Mouse (Mus musculus) neural tube, embryonic 15.5 days (tissue): ENCODE results near the gene Zfyve27. TPM values are rescaled to one million over a fixed set of nuclear protein-coding genes. Genes with fewer than 3 reads are reported as not detected.
A peak's percentile ranks its signal among the peaks of the same experiment; 100 is the strongest.

ENCODE experiments used
- ATAC-seq: fragments of 200-750 bp; cut with Nextera tagmentation; 2 replicates; pipeline ENCODE4 v1.8.0; 2017; ENCODE audit warnings: mild to moderate bottlenecking, moderate TSS enrichment, moderate library complexity; ENCODE audit not compliant: low FRiP score
- H3K27ac ChIP-seq: fragments of 300-500 bp; sonication (generic); replicated peaks from 2 replicates; pipeline ENCODE4 v1.5.1; 2015; ENCODE audit warnings: mild to moderate bottlenecking, inconsistent platforms
- H3K27me3 ChIP-seq: fragments of 300-500 bp; sonication (generic); replicated peaks from 2 replicates; pipeline ENCODE4 v1.6.1; 2015; ENCODE audit warnings: inconsistent platforms
- H3K36me3 ChIP-seq: fragments of 300-500 bp; sonication (generic); 2 replicates; pipeline ENCODE4 v1.6.1; 2015; ENCODE audit warnings: inconsistent platforms
- H3K4me1 ChIP-seq: fragments of 300-500 bp; sonication (generic); 2 replicates; pipeline ENCODE4 v1.6.1; 2015; ENCODE audit warnings: inconsistent platforms
- H3K4me2 ChIP-seq: fragments of 300-500 bp; sonication (generic); 2 replicates; pipeline ENCODE4 v1.6.1; 2015; ENCODE audit warnings: inconsistent platforms, mild to moderate bottlenecking, moderate library complexity
- H3K4me3 ChIP-seq: fragments of 300-500 bp; sonication (generic); replicated peaks from 2 replicates; pipeline ENCODE4 v1.5.1; 2015; ENCODE audit warnings: mild to moderate bottlenecking, inconsistent platforms
- H3K9ac ChIP-seq: fragments of 300-500 bp; sonication (generic); replicated peaks from 2 replicates; pipeline ENCODE4 v1.6.1; 2015; ENCODE audit warnings: mild to moderate bottlenecking, inconsistent platforms
- H3K9me3 ChIP-seq: fragments of 300-500 bp; sonication (generic); replicated peaks from 2 replicates; pipeline ENCODE4 v1.6.1; 2016; ENCODE audit warnings: inconsistent platforms
- WGBS: fragments of 180-500 bp; shearing (Covaris S2); methylation state at CpG from one replicate; pipeline ENCODE4 v1.1.7; 2015; ENCODE audit warnings: mixed read lengths; 5-methylcytosine and 5-hydroxymethylcytosine counted together
- polyA plus RNA-seq: library from polyadenylated mRNA; unstranded; fragments of >200 nt; fragmentation: Nextera tagmentation; extraction: Ambion mirVana; gene quantifications from 2 replicates; pipeline ENCODE4 v1.2.1, GENCODE M21; 2015

The Zfyve27 gene
- polyA plus RNA-seq, 1 experiment from 2014 or later = 62.6 TPM

DNA sequence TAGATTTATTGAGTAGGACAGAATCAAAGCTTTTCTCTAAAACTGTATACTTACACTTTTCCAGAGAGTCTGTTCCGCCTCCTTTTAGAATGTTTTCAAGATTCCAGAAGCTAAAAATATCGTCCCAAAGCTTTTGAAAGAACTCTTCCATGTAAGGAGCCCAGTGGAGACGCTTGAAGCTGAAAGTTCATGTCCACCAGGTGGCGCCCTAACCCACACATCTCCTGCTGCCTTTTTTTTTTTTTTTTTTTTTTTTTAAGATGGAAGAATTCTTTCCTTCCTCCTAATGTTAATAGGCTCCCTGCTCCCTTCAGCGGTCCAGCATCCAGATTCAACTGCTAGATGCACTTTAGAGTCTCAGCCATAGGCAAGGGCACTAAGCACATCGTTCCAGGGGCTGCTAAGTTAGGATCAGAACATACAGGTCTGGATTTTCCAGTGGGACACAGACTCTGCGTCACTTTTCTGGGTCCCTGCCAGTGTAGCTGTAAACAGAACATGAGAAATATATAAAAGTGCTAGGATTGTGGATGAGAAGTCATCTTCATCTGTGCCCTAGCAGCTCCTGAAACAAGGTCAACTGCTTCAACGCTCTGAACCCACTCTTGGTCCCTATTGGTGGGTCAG is 19.1 kb upstream of the Zfyve27 start:
- ATAC-seq = no peak
- peaks cover 20% of the 10 kb centered on the region for H3K27me3 ChIP-seq
- no peak overlapping the region for H3K9ac ChIP-seq
- WGBS = 28% methylated on average over 8 of the region's 8 CpGs
- H3K36me3 ChIP-seq = no peaks in the 10 kb centered on the region
- H3K4me1 ChIP-seq = peaks cover 24% of the 10 kb centered on the region
- H3K4me3 ChIP-seq = no peak overlapping the region
- H3K9me3 ChIP-seq = no peaks in the 10 kb centered on the region
- no peak overlapping the region for H3K4me2 ChIP-seq
- no peak overlapping the region for H3K27ac ChIP-seq

DNA sequence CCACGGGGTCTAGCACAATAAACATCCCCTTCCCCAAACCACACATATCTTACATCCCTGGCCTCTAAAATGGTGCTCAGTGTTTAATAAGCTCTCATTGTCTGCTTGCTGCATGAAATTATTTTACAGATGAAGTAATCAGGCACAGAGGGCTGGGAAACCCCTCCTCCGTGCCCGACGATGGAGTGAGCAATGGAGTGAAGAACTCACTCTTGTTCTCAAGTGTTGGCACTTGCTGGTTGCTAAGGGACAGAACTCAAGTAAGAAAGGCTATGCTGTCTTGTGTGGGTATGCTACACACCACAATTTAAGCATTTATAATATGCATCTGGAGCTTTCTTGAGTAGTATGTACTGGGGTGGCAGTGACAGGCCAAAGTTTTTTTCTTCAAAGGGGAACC is 18.5 kb upstream of the Zfyve27 start:
- 64% methylated on average over 4 of the region's 4 CpGs for WGBS
- ATAC-seq = no peak
- Histone ChIP-seq H3K4me3 (no peak overlapping the region), H3K9ac (no peak overlapping the region), H3K4me1 (peaks cover 27% of the 10 kb centered on the region), H3K4me2 (no peak overlapping the region), H3K36me3 (no peaks in the 10 kb centered on the region), H3K27me3 (peaks cover 20% of the 10 kb centered on the region), H3K9me3 (no peaks in the 10 kb centered on the region), H3K27ac (no peak overlapping the region)

DNA sequence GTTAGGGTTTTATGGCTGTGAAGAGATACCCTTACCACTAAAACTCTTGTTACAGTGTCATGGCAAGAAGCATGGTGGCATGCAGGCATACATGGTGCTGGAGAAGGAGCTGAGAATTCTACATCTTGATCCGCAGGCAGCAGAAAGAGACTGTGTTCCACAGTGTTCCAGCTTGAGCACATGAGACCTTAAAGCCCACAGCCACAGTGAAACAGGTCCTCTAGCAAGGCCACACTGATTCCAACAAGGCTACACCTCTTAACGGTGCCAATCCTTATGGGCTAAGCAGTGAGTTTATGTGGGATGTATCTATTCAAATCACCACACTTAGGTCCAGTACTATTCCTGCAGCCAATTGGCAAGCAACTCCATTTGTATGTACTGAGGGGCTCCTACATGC is 18.0 kb upstream of the Zfyve27 start:
- no peak overlapping the region for H3K9ac ChIP-seq
- ATAC-seq = no peak
- peaks cover 31% of the 10 kb centered on the region for H3K4me1 ChIP-seq
- no peaks in the 10 kb centered on the region for H3K9me3 ChIP-seq
- no peaks in the 10 kb centered on the region for H3K36me3 ChIP-seq
- H3K4me2 ChIP-seq = no peak overlapping the region
- H3K4me3 ChIP-seq = no peak overlapping the region
- H3K27ac ChIP-seq = no peak overlapping the region
- WGBS = 94% methylated on average over 2 of the region's 2 CpGs
- peaks cover 20% of the 10 kb centered on the region for H3K27me3 ChIP-seq

DNA sequence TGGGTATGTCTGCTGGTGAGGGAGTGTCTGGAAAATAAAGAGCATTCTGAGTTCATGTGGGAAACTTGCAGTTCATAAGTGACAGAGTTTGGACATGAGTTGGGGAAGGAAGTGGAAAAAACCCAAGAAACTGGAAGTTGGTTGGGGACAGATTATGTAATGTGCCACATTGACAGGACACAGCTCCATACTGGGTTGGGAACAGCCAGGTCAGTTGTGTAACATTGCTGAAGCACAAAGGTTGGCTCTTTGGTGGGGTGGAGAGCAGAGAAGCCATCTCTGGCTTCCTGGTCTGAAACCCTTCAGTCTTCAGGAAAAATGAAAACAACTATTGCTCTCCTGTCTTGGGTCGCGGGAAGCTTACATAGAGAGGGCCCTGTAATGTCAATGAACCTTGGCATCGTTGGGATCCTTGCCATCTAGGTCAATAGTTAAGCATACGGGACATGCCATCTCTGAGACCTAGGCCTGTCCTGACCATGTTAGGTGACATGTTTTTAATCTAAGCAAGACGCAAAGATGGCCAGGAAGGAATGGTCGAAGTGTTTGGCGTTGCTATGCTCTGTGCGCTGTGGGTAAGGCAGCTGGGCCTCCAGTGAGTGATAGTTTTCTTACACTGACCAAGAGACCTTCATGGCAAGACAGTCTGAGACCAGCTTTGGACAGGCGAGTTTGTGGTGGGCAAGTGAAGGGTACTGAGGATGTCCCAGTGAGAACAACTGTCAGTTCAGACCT is 17.3 kb upstream of the Zfyve27 start:
- Histone ChIP-seq H3K27ac (no peak overlapping the region), H3K4me1 (peaks cover 36% of the 10 kb centered on the region)

DNA sequence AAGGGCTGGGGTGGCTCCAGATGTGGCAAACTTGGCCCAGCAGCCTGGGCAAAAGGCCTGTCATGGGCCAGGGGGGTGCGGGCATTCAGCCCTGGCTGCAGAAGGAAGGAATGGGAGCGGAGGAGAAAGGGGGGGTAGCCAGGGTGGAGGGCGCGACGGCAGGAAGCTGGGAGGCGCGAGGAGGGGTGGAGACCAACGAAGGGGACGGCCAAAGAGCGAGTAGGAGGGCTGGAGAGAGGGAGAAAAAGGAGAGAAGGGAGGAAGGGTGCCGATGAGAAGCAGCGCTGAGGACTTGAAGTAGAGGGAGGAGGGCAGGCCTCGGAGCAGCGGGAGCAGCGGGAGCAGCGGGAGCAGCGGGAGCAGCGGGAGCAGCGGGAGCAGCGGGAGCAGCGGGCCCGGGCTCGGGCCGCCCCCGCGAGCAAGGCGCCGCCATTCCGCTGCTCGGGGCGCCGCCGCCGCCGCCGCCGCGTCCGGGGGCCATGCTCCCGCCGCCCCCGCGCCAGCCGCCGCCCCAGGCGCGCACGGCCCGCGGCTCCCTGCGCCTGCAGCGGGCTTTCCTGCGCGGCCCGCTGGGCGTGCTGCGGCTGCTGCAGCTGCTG is 16.5 kb upstream of the Zfyve27 start, which contains the start of gene Marveld1:
Gene Marveld1 (plus strand): TSS at position 231 of the 599 bp plus-strand sequence.
- Histone ChIP-seq H3K36me3 (no peaks in the 10 kb centered on the region; the same call in 1 of the 2 replicates), H3K4me1 (peaks cover 38% of the 10 kb centered on the region), H3K9ac (peak within 1 kb of the TSS; percentile 73), H3K27me3 (peaks cover 20% of the 10 kb centered on the region), H3K9me3 (no peaks in the 10 kb centered on the region), H3K4me2 (peak within 1 kb of the TSS; percentile 84), H3K4me3 (peak within 1 kb of the TSS; percentile 58), H3K27ac (peak within 1 kb of the TSS; percentile 73)
- under 1% methylated on average over 28 of the region's 57 CpGs for WGBS
- ATAC-seq = peak; percentile 51

More for the DNA sequence above, 17.3 kb upstream of the Zfyve27 start:
- H3K4me2 ChIP-seq = peak overlapping the region; percentile 84; the same call in 1 of the 2 replicates
- H3K36me3 ChIP-seq = no peaks in the 10 kb centered on the region; the same call in 1 of the 2 replicates
- H3K9me3 ChIP-seq = no peaks in the 10 kb centered on the region
- 91% methylated on average over 9 of the region's 9 CpGs for WGBS
- H3K4me3 ChIP-seq = no peak overlapping the region
- 0 out of 2 replicates have a peak, but pooled peaks have one; percentile 4 for ATAC-seq
- peaks cover 20% of the 10 kb centered on the region for H3K27me3 ChIP-seq
- no peak overlapping the region for H3K9ac ChIP-seq

DNA sequence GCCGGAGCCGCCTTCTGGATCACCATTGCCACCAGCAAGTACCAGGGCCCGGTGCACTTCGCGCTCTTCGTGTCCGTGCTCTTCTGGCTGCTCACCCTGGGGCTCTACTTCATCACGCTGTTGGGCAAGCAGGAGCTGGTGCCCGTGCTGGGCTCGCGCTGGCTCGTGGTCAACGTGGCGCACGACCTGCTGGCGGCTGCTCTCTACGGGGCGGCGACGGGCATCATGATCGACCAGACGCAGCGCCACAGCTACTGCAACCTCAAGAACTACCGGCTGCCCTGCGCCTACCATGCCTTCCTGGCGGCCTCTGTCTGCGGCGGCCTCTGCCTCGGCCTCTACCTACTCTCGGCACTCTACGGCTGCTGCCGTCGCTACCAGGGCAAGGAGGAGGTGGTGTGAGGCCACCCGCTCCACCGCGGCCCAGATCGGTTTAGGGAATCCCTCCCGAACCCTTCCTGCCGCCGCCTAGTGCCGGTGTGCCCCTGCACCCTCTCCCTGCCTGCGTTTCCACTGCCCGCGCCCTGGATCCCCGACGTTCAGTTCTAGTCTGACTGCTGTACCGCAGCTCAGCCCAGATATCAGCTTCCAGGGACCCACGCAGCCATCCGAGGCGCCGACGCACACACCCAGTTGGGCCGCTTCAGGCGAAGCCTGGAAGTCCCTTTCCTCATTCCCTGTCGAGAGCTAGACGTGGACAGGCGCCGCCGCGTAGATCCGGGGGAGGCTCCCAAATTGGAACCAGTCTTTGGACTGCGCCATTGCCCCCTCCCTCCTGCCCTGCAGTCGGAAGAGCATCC is 15.8 kb upstream of the Zfyve27 start:
- WGBS = 1% methylated on average over 63 of the region's 63 CpGs
- peak overlapping the region; percentile 84 for H3K4me2 ChIP-seq

DNA sequence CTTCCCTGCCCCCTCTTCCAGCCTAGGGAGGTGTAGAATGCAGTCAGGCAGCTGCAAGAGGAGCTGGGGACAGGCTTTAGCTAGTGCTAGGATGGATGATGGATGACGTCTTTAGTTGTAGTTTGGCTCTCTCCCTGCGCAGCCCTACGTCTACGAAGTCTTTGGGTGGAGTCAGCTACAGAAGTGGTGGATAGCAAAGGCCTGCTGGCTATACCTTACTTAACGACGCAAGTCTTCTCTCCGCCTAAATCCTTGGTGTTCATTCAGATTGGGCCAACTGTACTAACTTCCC is 15.2 kb upstream of the Zfyve27 start:
- H3K4me1 ChIP-seq = peaks cover 38% of the 10 kb centered on the region
- peak overlapping the region; percentile 84 for H3K4me2 ChIP-seq
- H3K36me3 ChIP-seq = no peaks in the 10 kb centered on the region; the same call in 1 of the 2 replicates
- peak overlapping the region; percentile 73 for H3K9ac ChIP-seq
- ATAC-seq = peak; percentile 33; the same call in 1 of the 2 replicates
- 23% methylated on average over 7 of the region's 7 CpGs for WGBS
- H3K27ac ChIP-seq = peak overlapping the region; percentile 73
- H3K9me3 ChIP-seq = no peaks in the 10 kb centered on the region
- H3K27me3 ChIP-seq = peaks cover 20% of the 10 kb centered on the region
- peak overlapping the region; percentile 58 for H3K4me3 ChIP-seq

More for the DNA sequence above, 15.8 kb upstream of the Zfyve27 start:
- Histone ChIP-seq H3K4me1 (peaks cover 38% of the 10 kb centered on the region), H3K9me3 (no peaks in the 10 kb centered on the region), H3K27me3 (peaks cover 20% of the 10 kb centered on the region), H3K4me3 (peak overlapping the region; percentile 58), H3K27ac (peak overlapping the region; percentile 73), H3K9ac (peak overlapping the region; percentile 73), H3K36me3 (no peaks in the 10 kb centered on the region; the same call in 1 of the 2 replicates)
- peak; percentile 52 for ATAC-seq

DNA sequence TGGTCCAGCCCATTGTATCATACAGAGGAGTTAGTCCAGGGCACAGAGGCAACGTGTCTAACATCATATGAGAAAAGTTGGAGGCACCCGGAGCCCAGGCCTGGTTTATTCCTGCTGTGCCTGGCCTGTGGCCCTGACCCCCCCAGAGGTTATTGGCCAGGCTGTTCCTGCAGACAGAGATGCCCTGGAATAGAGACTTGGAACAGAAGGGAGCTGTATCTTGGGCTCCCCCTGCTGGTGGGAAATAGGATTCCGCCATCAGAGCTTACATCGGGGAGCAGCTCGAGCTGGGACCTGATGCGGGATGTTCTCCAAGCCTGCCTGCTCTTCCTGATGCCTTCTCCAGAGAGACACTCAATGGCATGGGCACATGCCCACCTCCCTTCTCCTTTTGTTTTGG is 11.8 kb upstream of the Zfyve27 start:
- Histone ChIP-seq H3K9me3 (no peaks in the 10 kb centered on the region), H3K27me3 (peaks cover 11% of the 10 kb centered on the region), H3K9ac (no peak overlapping the region), H3K36me3 (no peaks in the 10 kb centered on the region; the same call in 1 of the 2 replicates), H3K4me3 (no peak overlapping the region), H3K4me1 (peaks cover 37% of the 10 kb centered on the region), H3K4me2 (no peak overlapping the region), H3K27ac (no peak overlapping the region)
- no peak for ATAC-seq
- 5% methylated on average over 6 of the region's 6 CpGs for WGBS

DNA sequence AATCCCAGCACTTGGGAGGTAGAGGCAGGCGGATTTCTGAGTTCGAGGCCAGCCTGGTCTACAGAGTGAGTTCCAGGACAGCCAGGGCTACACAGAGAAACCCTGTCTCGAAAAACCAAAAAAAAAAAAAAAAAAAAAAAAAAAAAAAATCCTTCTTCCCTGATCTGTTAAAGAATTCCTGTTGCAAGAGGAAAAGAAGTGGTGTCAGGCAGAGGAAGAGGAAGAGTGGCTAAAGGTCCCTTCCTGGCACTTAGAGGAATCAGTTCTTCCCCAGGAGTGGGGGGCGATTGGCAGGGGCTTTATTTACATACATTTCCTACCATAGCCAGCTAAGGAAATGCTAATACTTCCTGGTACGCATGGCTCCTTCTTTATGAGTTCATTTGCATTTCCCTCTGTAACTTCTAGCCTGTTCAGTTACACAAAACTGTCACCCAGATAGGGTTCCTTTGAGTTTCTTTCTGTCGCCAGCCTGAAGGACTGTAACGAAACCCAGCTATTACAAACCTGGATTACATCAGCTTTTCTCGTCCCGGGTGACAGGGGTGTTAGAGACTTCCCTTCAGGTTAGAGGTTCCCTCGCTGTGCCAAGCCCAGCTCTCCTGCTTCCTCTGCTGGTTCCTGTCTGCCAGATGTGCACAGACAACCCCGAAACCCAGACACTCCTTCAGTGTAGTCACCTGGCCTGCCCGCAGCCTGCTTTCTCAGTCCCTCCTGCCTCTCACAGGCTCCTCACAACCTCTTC is 6.1 kb upstream of the Zfyve27 start:
- Histone ChIP-seq H3K9ac (no peak overlapping the region), H3K27me3 (no peaks in the 10 kb centered on the region), H3K9me3 (no peaks in the 10 kb centered on the region), H3K4me3 (no peak overlapping the region), H3K4me2 (no peak overlapping the region), H3K36me3 (no peaks in the 10 kb centered on the region), H3K27ac (no peak overlapping the region), H3K4me1 (no peaks in the 10 kb centered on the region)
- no peak for ATAC-seq
- WGBS = 72% methylated on average over 12 of the region's 12 CpGs

DNA sequence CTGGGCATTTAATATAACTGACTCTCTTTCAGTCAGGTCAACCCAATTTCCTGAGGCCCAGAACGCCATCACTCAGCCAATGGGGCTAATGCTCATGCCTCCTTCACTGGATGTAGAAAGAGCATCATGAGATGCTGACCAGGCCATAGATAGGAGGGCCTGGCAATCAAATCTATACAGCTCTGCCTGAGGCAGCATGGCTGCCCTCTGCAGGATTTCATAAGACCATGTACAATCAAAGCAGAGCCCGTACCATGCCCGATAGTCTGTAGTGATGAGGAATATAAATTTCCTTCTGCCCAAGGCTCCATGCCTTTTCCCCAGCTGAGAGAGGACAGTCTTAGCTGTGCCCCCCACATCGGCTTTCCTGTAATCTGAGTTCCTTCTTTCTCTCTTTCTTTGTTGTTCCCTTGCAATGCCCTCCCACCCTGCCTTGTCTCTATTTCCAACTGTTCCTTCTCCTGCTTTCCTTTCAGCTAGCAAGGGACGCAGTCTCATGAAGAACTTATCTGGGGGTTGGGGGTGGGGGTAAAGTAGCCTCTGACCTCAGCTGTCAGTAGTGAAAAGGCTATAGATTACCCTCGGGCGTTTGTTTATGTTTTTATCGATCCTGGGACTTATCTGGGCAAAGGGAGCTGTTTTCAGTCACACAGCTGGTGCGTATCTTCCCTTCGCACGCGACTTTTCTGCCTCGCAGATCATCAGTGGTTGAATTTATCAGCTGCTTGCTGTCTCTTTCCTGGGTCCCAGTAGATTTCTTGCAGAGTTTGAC is 5.3 kb upstream of the Zfyve27 start:
- 72% methylated on average over 13 of the region's 13 CpGs for WGBS
- no peaks in the 10 kb centered on the region for H3K4me1 ChIP-seq
- H3K9ac ChIP-seq = no peak overlapping the region
- H3K27me3 ChIP-seq = no peaks in the 10 kb centered on the region
- H3K9me3 ChIP-seq = no peaks in the 10 kb centered on the region
- H3K4me3 ChIP-seq = no peak overlapping the region
- H3K4me2 ChIP-seq = no peak overlapping the region
- no peak overlapping the region for H3K27ac ChIP-seq
- H3K36me3 ChIP-seq = no peaks in the 10 kb centered on the region
- ATAC-seq = no peak
